Mouse (Mus musculus) forebrain, embryonic 14.5 days (tissue): ENCODE data around the gene St6galnac1. TPM values are rescaled to one million over a fixed set of nuclear protein-coding genes. Genes with fewer than 3 reads are reported as not detected.
"Not testable (repeated sequence)": the region's sequence is repeated elsewhere in the genome, so short reads cannot be mapped to it uniquely, and the experiment has no call there.

Experiments used
- ATAC-seq: fragments of 200-750 bp; cut with Nextera tagmentation; 2 replicates; pipeline ENCODE4 v1.8.0; 2017; ENCODE audit warnings: mild to moderate bottlenecking, moderate library complexity
- DNase-seq: peaks from one replicate; pipeline ENCODE4 v3.0.0-alpha.2; 2015; ENCODE audit warnings: low spot score
- H3K27ac ChIP-seq: fragments of 300-500 bp; sonication (generic); 2 replicates; pipeline ENCODE4 v1.5.1; 2014; ENCODE audit warnings: low read depth, mild to moderate bottlenecking, control low read depth, low read length, moderate library complexity
- H3K27me3 ChIP-seq: fragments of 300-500 bp; sonication (generic); replicated peaks from 2 replicates; pipeline ENCODE4 v1.6.1; 2014; ENCODE audit warnings: low read length, control low read depth, mixed read lengths; ENCODE audit not compliant: control insufficient read depth, insufficient read depth
- H3K36me3 ChIP-seq: fragments of 300-500 bp; sonication (generic); 2 replicates; pipeline ENCODE4 v1.6.1; 2014; ENCODE audit warnings: low read length, control low read depth; ENCODE audit not compliant: control insufficient read depth, insufficient read depth
- H3K4me1 ChIP-seq: fragments of 300-500 bp; sonication (generic); 2 replicates; pipeline ENCODE4 v1.6.1; 2014; ENCODE audit warnings: antibody characterized with exemption, low read length, control low read depth; ENCODE audit not compliant: control insufficient read depth, insufficient read depth
- H3K4me2 ChIP-seq: fragments of 300-500 bp; sonication (generic); 2 replicates; pipeline ENCODE4 v1.6.1; 2014; ENCODE audit warnings: mild to moderate bottlenecking, control low read depth, low read length
- H3K4me3 ChIP-seq: fragments of 300-500 bp; sonication (generic); 2 replicates; pipeline ENCODE4 v1.5.1; 2014; ENCODE audit warnings: low read depth, low read length, control low read depth
- H3K9ac ChIP-seq: fragments of 300-500 bp; sonication (generic); 2 replicates; pipeline ENCODE4 v1.6.1; 2014; ENCODE audit warnings: mild to moderate bottlenecking, low read length, control low read depth, moderate library complexity
- H3K9me3 ChIP-seq: fragments of 300-500 bp; sonication (generic); replicated peaks from 2 replicates; pipeline ENCODE4 v1.6.1; 2016; ENCODE audit warnings: low read length, control low read depth, mixed read lengths; ENCODE audit not compliant: control insufficient read depth
- WGBS: fragments of 180-500 bp; shearing (Covaris S2); extraction: QIAGEN DNeasy Blood & Tissue Kit; methylation state at CpG from one replicate; pipeline ENCODE4 v1.1.7; 2014; 5-methylcytosine and 5-hydroxymethylcytosine counted together
- polyA plus RNA-seq: library from polyadenylated mRNA; unstranded; fragments of >200 nt; fragmentation: Nextera tagmentation; extraction: Ambion mirVana; gene quantifications from 2 replicates; pipeline ENCODE4 v1.2.1, GENCODE M21; 2014

The St6galnac1 gene
- not detected in 2 replicates for polyA plus RNA-seq

DNA sequence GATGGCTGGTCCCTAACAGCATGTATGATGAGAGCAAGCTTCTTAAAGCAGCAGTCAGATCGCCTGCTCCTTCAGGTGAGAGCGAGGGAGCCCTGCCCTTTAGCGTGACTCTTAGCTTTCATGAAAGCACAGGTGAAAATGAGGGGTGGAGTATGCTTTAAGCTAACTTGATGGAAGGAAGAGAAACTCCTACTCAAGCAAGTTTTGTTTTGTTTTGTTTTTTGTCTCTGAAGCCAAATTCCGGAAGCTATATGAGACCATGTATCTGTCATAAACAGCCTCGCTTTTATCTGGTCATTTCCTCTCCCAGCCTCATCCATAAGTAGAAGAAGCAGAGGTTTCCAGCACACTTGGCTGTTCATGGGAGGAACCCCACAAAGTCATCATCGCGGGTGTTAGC lies at the start of gene St6galnac1:
Gene St6galnac1, minus strand, starts transcription at position 101 of the 400 bp plus-strand sequence.
- Histone ChIP-seq H3K9me3 (no peaks in the 10 kb centered on the region), H3K4me3 (no peak within 1 kb of the TSS), H3K36me3 (no peaks in the 10 kb centered on the region), H3K27ac (no peak within 1 kb of the TSS), H3K9ac (no peak within 1 kb of the TSS), H3K4me2 (no peak within 1 kb of the TSS), H3K27me3 (no peaks in the 10 kb centered on the region), H3K4me1 (no peaks in the 10 kb centered on the region)
- no peak for ATAC-seq
- WGBS, result 91% methylated on average over 7 of the region's 7 CpGs
- no peak for DNase-seq

DNA sequence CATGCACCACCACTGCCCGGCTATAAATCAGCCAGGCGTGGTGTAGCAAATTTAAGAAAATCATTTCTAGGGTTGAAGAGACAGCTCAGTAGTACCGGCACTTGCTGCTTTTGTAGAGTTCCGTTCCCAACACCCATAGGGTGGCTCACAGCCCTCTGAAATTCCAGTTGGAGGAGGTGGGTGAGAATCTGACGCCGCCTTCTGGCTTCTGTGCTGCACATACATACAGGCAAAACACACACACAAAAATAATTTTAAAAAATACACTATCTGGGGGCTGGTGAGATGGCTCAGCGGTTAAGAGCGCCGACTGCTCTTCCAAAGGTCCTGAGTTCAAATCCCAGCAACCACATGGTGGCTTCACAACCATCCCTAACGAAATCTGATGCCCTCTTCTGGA lies 48.6 kb upstream of the St6galnac1 start:
- 95% methylated on average over 10 of the region's 10 CpGs for WGBS
- not testable (repeated sequence) for ATAC-seq, H3K9ac ChIP-seq, H3K4me2 ChIP-seq, H3K27me3 ChIP-seq, H3K9me3 ChIP-seq, H3K36me3 ChIP-seq, H3K27ac ChIP-seq, DNase-seq, H3K4me3 ChIP-seq
- H3K4me1 ChIP-seq, result peaks cover 13% of the 10 kb centered on the region; the same call in 1 of the 2 replicates

DNA sequence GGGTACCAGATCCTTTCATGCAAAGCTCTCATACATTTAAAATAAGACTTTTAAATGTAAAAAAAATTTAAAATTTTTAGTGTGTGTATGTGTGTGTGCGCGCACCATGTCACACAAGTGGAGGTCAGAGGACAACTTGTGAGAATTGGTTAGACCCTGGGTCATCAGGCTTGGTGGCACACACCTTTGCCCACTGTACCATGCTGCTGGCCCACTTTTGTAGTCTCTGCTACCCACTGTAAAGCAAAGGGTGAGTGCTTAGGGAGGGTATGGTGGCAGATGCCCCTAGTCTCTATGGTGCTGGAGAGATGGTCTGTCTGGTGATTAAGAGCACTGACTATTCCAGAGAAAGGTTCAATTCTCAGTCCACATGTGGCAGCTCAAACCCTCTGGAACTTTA lies 47.9 kb upstream of the St6galnac1 start:
- H3K27me3 ChIP-seq, result no peaks in the 10 kb centered on the region
- no peaks in the 10 kb centered on the region for H3K9me3 ChIP-seq
- H3K4me2 ChIP-seq, result no peak overlapping the region
- H3K9ac ChIP-seq, result no peak overlapping the region
- no peak for ATAC-seq
- DNase-seq, result no peak
- 98% methylated on average over 2 of the region's 2 CpGs for WGBS
- no peaks in the 10 kb centered on the region for H3K36me3 ChIP-seq
- peaks cover 13% of the 10 kb centered on the region; the same call in 1 of the 2 replicates for H3K4me1 ChIP-seq
- H3K27ac ChIP-seq, result no peak overlapping the region
- H3K4me3 ChIP-seq, result no peak overlapping the region

DNA sequence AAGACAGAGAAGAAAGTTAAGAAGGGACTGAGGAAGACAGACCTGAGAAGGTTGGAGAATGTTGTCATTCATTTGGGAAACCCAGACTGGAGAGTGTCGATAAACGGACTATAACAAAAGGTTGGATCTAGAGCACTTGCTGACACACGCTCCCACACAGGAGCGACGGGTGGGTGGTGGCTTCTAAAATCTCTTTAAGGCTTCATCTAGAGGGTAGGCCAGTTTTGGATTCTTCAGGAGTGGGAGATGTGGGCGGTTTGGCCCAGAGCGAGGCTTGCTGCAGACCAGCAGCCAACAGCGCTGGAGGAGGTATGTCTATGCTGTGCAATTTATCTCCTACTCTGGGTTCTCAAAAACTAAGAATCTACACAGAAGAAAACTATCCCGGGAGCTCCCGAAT lies 47.3 kb upstream of the St6galnac1 start:
- DNase-seq (no peak), ATAC-seq (no peak)
- Histone ChIP-seq H3K36me3 (no peaks in the 10 kb centered on the region), H3K4me3 (no peak overlapping the region), H3K4me1 (peaks cover 9% of the 10 kb centered on the region; the same call in 1 of the 2 replicates), H3K9ac (no peak overlapping the region), H3K27me3 (no peaks in the 10 kb centered on the region), H3K9me3 (no peaks in the 10 kb centered on the region), H3K27ac (no peak overlapping the region), H3K4me2 (no peak overlapping the region)
- 86% methylated on average over 10 of the region's 10 CpGs for WGBS

DNA sequence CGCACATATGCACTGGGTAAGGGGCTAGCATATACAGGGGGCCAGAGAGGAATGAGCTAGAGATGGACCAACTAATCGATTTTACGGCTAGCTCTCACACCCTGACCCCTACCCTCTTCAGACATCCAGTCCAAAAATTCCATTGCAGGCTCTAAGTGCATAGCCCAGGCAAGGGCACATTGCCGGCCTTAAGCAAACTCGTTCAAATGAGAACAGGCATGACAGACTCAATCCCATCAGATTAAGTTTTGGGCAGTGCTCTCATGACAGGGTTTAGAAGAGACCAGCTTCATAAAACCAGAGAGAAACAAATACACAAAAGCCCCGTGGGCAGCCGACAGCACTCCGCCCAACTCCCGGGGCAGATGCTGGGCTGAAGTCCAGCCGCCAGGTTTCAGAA lies 46.9 kb upstream of the St6galnac1 start:
- Histone ChIP-seq H3K9me3 (no peaks in the 10 kb centered on the region), H3K27me3 (no peaks in the 10 kb centered on the region), H3K36me3 (no peaks in the 10 kb centered on the region), H3K27ac (no peak overlapping the region), H3K4me1 (peaks cover 6% of the 10 kb centered on the region; the same call in 1 of the 2 replicates), H3K4me2 (no peak overlapping the region), H3K9ac (no peak overlapping the region), H3K4me3 (no peak overlapping the region)
- WGBS, result 70% methylated on average over 10 of the region's 10 CpGs
- DNase-seq, result no peak
- ATAC-seq, result no peak

DNA sequence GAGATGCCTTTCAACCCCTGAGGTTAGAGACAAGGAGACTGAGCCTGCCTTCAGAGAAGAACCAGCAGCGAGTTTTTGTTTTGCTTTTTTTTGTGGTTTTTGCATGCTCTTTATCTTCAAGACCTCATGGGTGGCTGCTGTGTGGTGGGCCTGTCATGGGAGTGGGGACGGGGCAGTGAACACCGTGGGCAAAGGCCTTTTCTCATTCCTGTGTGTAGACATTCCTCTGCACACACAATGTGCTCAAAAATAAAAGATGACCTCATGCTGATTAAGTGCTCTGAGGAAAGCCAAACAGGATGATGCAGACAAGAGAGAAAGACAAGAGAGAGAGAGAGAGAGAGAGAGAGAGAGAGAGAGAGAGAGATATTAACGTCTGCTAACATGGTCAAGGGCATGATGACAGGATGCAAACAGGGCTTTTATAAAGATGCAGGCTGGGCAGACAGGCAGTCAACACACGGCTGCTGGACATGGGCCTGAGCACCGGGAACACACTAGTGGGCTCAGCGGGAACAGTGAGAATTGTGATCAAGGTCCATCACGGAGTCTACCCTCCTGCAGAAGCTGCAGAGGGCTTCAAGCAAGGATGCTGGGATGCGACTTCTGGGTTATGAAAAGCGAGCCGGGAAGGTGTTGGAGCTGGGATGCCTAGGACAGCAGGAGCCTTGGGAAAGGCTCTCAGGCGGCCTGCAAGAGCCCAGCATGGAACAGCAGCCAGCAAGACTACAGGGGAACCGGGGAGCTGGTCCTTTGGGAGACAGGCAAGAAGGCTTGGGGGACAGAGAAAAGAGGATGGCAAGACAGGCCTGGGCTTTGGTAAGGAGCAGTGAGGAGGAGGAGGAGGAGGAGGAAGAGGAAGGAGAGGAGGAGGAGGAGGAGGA lies 46.0 kb upstream of the St6galnac1 start:
- no peak for DNase-seq
- Histone ChIP-seq H3K27me3 (no peaks in the 10 kb centered on the region), H3K9ac (peak overlapping the region; percentile 8; the same call in 1 of the 2 replicates), H3K4me3 (no peak overlapping the region), H3K4me2 (no peak overlapping the region), H3K27ac (no peak overlapping the region), H3K36me3 (no peaks in the 10 kb centered on the region), H3K9me3 (no peaks in the 10 kb centered on the region), H3K4me1 (no peaks in the 10 kb centered on the region)
- 51% methylated on average over 13 of the region's 13 CpGs for WGBS
- ATAC-seq, result no peak

- WGBS, result 84% methylated on average over 5 of the region's 5 CpGs
- Histone ChIP-seq H3K4me3 (no peak overlapping the region), H3K4me2 (no peak overlapping the region), H3K27me3 (no peaks in the 10 kb centered on the region), H3K9ac (no peak overlapping the region), H3K4me1 (no peaks in the 10 kb centered on the region), H3K9me3 (no peaks in the 10 kb centered on the region), H3K27ac (no peak overlapping the region), H3K36me3 (no peaks in the 10 kb centered on the region)
- ATAC-seq, result no peak
- no peak for DNase-seq
Observed at GRCm38 (mm10) chr11:116819932-116820593, 44.8 kb upstream of the St6galnac1 start.

GRCm38 (mm10) chr11:116818722-116819121 lies 43.4 kb upstream of the St6galnac1 start:
- no peaks in the 10 kb centered on the region for H3K9me3 ChIP-seq
- no peak overlapping the region for H3K4me2 ChIP-seq
- H3K9ac ChIP-seq, result no peak overlapping the region
- no peaks in the 10 kb centered on the region for H3K27me3 ChIP-seq
- no peaks in the 10 kb centered on the region for H3K36me3 ChIP-seq
- no peak overlapping the region for H3K27ac ChIP-seq
- DNase-seq, result no peak
- H3K4me1 ChIP-seq, result peaks cover 13% of the 10 kb centered on the region
- no peak overlapping the region for H3K4me3 ChIP-seq
- no peak for ATAC-seq
- WGBS, result 72% methylated on average over 8 of the region's 8 CpGs

DNA sequence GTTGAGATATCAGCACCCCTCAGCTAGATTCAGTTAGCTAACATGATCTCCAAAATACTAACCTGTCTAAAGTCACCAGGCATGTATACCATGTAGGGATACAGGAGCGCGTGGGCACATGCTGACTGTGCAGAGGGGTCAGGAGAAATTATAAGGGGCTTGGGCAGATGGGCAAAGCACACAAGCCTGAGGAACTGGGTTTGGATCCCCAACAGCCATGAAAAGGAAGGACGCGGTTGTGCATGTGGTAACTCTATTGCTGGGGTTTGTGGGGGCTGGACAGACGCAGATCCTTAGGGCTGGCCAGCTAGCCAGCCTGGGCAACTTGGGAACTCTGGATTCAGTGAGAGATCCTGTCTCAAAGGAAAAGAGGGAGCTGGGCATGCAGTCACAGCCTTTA lies 42.3 kb upstream of the St6galnac1 start:
- DNase-seq (no peak), ATAC-seq (no peak)
- H3K27me3 ChIP-seq, result no peaks in the 10 kb centered on the region
- no peaks in the 10 kb centered on the region for H3K36me3 ChIP-seq
- peaks cover 23% of the 10 kb centered on the region for H3K4me1 ChIP-seq
- H3K4me3 ChIP-seq, result no peak overlapping the region
- H3K27ac ChIP-seq, result no peak overlapping the region
- H3K9me3 ChIP-seq, result no peaks in the 10 kb centered on the region
- H3K9ac ChIP-seq, result no peak overlapping the region
- WGBS, result 96% methylated on average over 5 of the region's 5 CpGs
- no peak overlapping the region for H3K4me2 ChIP-seq
